Mouse (Mus musculus): ENCODE measurements around the gene Fcgr4.

Fcgr4 gene

GRCm38 (mm10) chr1:171016676-171017356 lies 1.9 kb upstream of the Fcgr4 start:
- no peak for DNase-seq

- no peak for DNase-seq
Observed at GRCm38 (mm10) chr1:171017468-171018158, 1.1 kb upstream of the Fcgr4 start.

- no peak for DNase-seq
Observed at GRCm38 (mm10) chr1:171019311-171019950, 711 bp downstream of the Fcgr4 start.

- DNase-seq = no peak
Observed at GRCm38 (mm10) chr1:171031752-171032151, 13.0 kb downstream of the Fcgr4 start.

GRCm38 (mm10) chr1:171032691-171033090 lies 14.0 kb downstream of the Fcgr4 start:
- DNase-seq = peak; percentile 15 to 23

- peak in 1 of 2 experiments; percentile 46 for DNase-seq
Observed at GRCm38 (mm10) chr1:171033196-171033595, 14.5 kb downstream of the Fcgr4 start.

GRCm38 (mm10) chr1:171033756-171034155 lies 15.0 kb downstream of the Fcgr4 start:
- DNase-seq = peak; percentile 93 to 94

GRCm38 (mm10) chr1:171034201-171034600 lies 15.5 kb downstream of the Fcgr4 start:
- peak in 1 of 2 experiments; percentile 58 for DNase-seq

- DNase-seq = no peak
Observed at GRCm38 (mm10) chr1:171035611-171036010, 16.9 kb downstream of the Fcgr4 start.

GRCm38 (mm10) chr1:171036550-171037324 lies 18.0 kb downstream of the Fcgr4 start:
- peak; percentile 87 to 90 for DNase-seq

- DNase-seq = peak; percentile 91 to 92
Observed at GRCm38 (mm10) chr1:171037861-171038721, 19.4 kb downstream of the Fcgr4 start.

- DNase-seq = no peak
Observed at GRCm38 (mm10) chr1:171039135-171039534, 20.4 kb downstream of the Fcgr4 start.

- DNase-seq = no peak
Observed at GRCm38 (mm10) chr1:171039880-171040279, 21.2 kb downstream of the Fcgr4 start.

- peak; percentile 35 to 46 for DNase-seq
Observed at GRCm38 (mm10) chr1:171043594-171044153, 25.0 kb downstream of the Fcgr4 start.

GRCm38 (mm10) chr1:171044365-171045078 lies 25.8 kb downstream of the Fcgr4 start:
- DNase-seq = peak; percentile 86 to 88

- no peak for DNase-seq
Observed at GRCm38 (mm10) chr1:171045079-171045465, 26.4 kb downstream of the Fcgr4 start.

GRCm38 (mm10) chr1:171046501-171046900 lies 27.8 kb downstream of the Fcgr4 start:
- DNase-seq = no peak

- DNase-seq = no peak
Observed at GRCm38 (mm10) chr1:171049263-171049662, 30.5 kb downstream of the Fcgr4 start.

GRCm38 (mm10) chr1:171050774-171051173 lies 32.1 kb downstream of the Fcgr4 start:
- peak; percentile 23 to 45 for DNase-seq

- no peak for DNase-seq
Observed at GRCm38 (mm10) chr1:171053305-171053704, 34.6 kb downstream of the Fcgr4 start.

GRCm38 (mm10) chr1:171057253-171057652 lies 38.5 kb downstream of the Fcgr4 start:
- no peak for DNase-seq
